Mouse (Mus musculus): ENCODE measurements around the gene Sphk1.

Sphk1 gene

DNA sequence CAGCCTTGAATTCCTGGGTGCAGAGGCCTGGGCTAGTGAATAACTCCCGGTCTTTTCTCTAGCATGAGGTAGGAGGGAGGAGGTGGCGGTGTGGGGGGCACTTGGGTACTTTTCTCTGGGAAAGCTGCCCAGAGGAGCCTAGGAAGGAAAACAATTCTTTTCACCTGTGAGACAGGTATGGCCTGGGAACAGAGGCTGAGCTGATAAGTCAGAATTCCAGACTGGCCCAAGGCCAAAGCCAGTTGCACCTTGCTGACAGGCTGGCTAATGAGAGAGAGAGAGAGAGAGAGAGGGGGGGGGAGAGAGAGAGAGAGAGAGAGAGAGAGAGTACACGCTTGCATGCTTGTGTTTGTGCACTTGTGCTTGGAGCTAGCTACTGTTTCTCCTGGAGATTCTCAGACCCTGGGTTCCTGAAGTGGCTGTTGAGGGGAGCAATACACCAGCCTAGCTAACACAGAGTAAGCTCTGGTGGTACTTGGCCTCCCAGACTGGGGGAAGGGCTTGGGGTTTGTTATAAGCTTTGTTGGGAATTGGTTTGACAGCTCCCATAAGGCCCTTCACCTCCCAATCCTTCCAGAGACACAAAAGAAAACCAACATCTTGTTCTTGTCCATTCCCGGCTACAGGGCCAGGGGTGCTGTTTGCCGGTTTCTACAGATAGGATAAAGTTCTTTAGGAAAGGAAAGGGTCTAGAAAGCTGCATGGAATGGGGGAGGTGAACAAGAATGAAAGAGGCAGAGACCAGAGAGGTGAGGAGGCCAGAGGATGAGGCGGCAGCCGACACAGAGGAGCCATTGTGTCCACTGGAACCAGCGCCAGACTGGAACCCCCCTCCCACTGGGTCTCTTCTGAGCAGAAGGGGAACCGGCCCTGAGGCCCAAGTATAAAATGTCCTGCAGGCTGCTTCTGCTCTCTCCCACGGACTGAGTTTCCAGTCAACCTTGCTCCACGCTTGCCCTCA, at the start of gene Sphk1:
Gene Sphk1, plus strand, starts transcription at position 739 of the 961 bp plus-strand sequence.
- in situ Hi-C loops (cut with MboI, MseI): loop anchor here (5.0 kb wide), 1 partner anchor 38 kb away; the partner anchor contains the start of gene Prpsap1

DNA sequence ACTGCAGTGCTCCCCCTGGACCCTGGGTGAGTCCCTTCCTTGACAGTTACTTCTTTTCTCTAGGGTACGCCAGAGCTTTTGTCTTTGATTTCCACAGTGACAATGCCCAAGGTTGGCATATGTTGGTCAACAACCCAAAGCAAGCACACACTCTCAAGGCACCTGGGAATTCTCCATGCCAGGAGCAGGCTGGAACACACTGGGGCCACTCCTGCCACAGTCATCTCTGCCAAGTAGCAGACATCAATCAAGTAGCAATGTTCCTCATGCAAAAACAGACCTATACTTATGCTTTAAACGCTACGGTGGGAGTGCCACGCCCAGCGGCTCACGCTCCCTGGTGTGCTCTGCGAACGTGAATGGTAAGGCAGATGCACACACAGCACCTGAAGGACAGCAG, 49.8 kb upstream of the Sphk1 start:
- in situ Hi-C loops (cut with MboI, MseI): no loop called here

DNA sequence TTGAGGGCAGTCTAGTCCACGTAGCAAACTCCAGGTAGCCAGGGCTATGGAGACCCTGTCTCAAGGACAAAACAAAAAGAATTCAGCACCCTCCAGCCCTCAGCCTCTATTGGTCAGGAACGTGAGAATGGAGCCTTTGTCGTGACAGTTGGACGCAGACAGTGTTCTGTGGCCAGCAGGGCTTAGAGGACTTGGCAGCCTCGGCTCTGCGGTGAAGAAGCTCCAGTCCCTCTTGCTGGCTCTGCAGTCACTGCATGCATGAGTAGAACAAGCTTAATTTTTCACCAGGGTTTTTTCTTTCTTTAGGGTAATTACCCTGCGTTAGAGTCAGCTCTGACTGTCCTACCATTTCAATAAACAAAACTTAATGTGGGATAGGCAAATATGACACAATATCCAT, 48.9 kb upstream of the Sphk1 start:
- in situ Hi-C loops (cut with MboI, MseI): no loop called here

DNA sequence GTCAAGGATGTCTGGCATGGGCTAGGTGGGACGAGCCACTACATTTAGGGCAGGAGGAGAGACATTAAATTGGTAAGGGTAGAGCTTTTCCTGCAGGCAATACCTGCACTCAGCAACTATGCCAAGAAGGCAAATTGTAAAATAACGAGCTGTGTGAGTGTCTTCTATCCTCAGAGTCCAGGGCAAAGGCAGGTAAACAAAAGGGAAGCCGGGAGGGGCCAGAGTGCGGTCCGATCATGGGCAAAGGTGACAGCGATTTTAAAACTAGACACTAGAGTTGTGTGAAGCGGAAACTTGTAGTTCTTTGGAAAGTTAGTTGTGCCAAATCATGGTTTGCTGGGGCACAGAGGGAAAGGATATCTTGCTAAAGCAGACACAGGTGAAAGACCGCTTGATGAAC, 46.5 kb upstream of the Sphk1 start:
- in situ Hi-C loops (cut with MboI, MseI): no loop called here

- in situ Hi-C loops (cut with MboI, MseI): no loop called here
Measured at GRCm38 (mm10) chr11:116488207-116488606, 42.5 kb upstream of the Sphk1 start.

GRCm38 (mm10) chr11:116488693-116489375, 41.9 kb upstream of the Sphk1 start:
- in situ Hi-C loops (cut with MboI, MseI): no loop called here

DNA sequence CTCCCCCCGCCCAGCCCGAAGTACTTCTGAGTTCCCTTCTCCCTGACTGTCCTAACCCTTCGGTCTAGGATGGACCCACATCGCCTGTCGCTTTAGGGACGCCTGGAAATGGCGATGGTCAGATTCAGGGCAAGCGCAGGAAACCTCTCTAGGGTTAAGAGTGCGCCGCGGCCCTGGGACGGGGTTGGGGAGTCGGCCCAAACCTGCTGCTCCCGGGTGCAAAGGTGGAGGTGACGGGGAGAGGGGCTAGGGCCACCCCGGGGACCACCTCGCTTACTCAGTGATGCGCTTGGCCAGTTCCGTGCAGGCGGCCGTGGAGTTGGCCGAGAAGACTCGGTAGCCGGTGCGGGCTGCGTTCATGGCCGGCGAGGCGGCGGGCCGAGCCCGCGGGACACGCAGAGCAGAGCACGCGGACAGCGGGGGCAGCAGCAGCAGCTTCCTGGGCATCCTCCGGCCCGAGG, 40.9 kb upstream of the Sphk1 start:
- in situ Hi-C loops (cut with MboI, MseI): loop anchor here (5.0 kb wide), 1 partner anchor 42 kb away; the partner anchor contains the start of gene Sphk1

DNA sequence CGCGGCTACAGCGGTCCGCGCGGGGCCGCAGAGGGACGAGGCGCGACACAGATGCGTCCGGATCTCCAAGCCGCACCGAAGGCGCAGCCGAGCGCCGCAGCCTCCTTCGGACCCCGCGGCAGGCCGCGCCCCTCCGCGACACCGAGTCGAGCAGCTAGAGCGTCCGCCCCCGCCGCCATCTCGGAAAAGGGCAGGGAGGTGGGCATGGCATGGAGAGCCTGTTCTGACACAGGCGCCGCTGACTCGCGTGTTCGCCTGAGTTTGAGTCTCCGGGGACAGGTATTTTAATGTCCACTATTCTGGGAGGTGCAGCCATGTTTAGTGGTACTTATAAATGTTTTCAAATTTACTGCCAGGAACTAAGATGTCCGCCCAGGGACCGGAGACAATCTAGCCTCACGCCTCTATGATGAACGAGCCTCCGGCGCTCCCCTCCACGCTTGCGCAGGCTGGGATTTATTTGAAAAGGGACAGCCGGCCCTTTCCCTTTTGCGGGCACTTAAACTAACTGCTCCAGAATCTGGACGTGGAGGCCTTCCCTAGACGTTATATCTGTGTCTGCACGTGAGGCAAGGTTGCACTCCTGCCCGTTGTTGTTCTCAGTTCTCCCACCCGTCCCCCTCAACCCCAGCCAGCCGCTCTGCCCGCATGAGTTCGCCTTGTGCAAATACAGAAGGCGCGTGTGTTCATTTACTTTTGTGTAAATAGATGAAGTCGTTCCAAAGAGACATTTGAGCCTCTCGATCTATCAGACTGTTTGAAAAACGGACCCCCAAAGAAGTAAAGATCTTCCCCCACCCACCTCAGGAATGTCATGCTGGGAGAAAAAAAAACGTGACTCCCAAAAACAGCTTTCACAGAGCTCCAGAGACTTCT, 40.3 kb upstream of the Sphk1 start:
- in situ Hi-C loops (cut with MboI, MseI): loop anchor here (5.0 kb wide), 1 partner anchor 42 kb away; the partner anchor contains the start of gene Sphk1

DNA sequence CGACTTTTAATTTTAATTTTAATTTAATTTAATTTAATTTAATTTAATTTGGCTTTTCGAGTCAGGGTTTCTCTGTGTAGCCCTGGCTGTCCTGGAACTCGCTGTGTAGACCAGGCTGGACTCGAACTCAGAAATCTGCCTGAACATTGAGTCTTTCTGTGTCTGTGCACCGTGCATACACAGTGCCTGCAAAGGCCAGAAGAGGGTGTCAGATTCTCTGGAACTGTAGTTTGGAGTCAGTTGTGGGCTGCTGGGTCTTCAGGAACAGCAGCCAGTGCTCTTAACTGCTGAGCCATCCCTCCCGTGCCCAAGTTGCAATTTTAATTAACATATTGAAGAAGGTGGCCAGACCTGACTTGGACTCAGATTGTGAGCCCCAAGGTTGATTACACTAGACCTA, 39.4 kb upstream of the Sphk1 start:
- in situ Hi-C loops (cut with MboI, MseI): loop anchor here (5.0 kb wide), 1 partner anchor 41 kb away; the partner anchor contains the start of gene Sphk1

DNA sequence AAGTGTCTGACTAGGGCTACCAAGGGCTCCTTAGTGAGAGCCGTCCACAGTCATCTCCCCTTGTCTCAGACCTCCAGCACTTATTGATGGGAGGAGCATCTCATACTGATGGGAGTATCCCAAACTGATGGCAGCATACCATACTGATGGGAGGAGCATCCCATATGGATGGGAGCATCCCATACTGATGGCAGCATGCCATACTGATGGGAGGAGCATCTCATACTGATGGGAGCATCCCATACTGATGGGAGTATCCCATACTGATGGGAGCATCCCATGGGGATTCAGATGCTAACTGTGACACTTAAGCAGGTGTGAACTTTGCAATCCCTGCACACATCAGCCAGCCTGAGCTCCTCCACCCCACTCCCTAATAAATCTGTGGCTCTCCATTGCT, 38.2 kb upstream of the Sphk1 start:
- in situ Hi-C loops (cut with MboI, MseI): loop anchor here (5.0 kb wide), 1 partner anchor 40 kb away; the partner anchor contains the start of gene Sphk1

GRCm38 (mm10) chr11:116493191-116493590, 37.5 kb upstream of the Sphk1 start:
- in situ Hi-C loops (cut with MboI, MseI): loop anchor here (5.0 kb wide), 1 partner anchor 39 kb away; the partner anchor contains the start of gene Sphk1

DNA sequence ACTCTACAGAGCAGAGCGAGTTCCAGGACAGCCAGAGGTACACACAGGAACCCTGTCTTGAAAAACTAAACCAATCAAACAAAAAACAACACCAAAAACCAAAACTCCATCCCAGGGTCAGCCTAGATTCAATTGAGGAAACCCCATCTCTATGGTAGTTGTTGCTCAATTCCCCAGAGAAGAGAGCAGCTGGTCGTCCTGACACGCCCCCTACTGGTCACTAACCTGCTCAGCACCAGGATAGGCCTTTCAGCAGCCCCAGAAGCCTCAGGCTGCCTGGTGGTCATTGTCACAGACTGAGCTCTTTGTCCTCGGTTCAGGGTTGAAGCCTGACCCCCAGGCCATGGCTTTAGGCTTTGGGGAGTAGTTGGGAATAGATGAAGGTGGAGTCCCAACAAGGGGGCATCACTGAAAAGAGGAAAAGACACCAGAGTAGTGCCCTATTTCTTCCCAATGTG, 36.9 kb upstream of the Sphk1 start, which contains the start of gene Prpsap1:
Gene Prpsap1, minus strand, starts transcription at position 408 of the 458 bp plus-strand sequence.
- in situ Hi-C loops (cut with MboI, MseI): loop anchor here (5.0 kb wide), 1 partner anchor 38 kb away; the partner anchor contains the start of gene Sphk1

DNA sequence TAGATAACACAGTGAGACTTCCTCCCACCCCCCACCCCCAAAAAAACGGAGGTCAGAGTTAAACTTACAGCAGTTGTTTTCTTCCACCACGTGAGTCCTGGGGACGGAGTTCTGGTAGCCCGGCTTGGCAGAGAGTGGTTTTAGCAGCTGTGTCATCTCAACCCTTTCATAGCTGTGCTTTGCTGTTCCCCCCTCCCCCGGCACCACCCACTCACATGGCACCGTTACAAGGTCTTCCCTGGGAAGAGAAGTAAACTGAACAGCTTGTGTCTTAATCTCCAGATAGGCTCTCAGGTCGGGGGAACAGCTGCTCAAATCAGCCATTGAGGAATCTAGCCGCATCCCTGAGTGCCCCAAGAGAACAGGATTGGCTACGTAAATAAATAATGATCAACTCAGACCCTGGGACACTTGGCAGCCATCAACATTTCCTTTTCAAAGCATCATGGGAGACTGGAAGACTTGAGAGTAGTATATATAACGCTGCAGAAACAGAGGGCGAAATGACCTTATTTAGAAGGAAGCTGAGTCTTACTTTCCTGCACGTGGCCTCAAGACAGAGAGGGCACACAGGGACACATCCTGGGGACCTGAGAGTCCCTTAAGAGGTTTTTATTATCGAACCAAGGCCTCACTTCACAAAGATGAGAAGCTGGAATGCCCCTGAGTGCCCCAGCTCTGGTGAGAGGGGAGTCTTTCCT, 36.1 kb upstream of the Sphk1 start:
- in situ Hi-C loops (cut with MboI, MseI): loop anchor here (5.0 kb wide), 1 partner anchor 38 kb away; the partner anchor contains the start of gene Sphk1

DNA sequence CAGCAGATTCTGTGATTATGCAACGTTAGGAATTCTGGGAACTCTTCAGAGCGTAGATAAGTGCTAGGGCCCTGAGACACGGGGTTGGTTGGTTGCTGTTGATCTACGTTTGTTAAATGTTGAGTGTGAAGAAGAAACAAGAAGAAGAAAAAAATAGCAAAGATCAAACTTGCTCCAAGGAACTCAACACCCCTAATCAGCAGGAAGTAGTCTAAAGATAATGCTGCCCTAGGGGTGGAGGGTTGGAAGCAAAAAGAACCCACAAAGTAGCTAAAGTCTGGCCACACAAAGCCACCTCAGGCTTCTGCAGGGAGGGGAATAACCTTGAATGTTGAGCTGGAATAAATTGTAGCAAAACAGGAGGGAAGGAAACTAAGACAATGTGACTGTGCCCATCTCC, 33.4 kb upstream of the Sphk1 start:
- in situ Hi-C loops (cut with MboI, MseI): no loop called here

DNA sequence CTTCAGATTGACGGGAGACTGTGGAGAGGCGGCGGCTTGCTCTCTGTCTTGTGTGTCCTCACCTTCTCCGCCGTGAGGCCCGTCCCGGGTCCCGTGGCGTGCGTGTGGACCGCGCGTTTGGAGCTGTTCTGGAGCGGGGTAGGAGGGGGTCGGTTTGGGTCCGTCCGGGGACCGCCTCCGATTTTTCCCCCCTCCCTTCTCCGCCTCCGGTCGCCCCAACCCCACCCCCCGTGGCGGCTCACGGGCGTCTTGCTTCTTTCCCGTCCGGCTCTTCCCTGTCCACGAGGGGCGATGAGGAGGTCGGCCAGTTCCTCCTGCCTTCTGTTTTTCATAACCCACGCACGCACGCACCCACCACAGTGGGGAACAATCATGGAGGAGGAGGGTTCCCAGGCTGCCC, 32.1 kb upstream of the Sphk1 start:
- in situ Hi-C loops (cut with MboI, MseI): no loop called here

GRCm38 (mm10) chr11:116499018-116499417, 31.7 kb upstream of the Sphk1 start:
- in situ Hi-C loops (cut with MboI, MseI): no loop called here

DNA sequence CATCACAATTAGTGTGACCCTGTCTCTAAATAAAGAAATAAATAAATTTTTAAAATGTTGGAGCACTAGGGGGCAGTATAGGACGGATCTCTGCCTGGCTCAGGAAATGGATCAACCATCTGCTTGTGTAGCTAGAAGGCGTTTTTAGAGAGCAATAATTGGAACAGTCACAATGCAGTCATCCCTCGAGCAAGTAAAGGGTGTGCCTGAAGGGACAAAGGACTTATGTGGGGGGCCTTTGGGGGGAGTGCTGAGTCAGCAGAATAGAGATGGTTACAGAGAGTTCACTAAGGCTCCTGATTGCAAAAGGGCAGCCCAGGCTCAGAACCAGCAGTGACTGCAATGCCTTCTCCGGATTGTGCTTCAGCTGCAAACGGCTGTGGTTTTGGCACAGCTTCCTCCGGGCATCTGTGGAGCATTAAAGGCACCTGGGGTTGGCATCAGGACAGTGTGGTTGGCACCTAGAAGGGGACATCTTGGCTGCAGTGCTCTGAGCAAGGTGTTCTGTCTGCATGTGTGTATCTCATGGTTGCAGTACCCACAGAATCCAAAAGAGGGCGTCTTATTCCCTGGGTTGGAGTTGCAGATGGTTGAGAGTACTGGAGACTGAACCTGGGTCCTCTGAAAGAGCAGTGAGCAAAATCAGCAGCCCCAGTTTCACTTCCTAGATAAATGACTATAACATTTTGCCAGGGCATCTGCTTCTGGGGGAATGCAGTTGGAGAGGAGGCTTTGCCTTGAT, 29.5 kb upstream of the Sphk1 start:
- in situ Hi-C loops (cut with MboI, MseI): no loop called here

DNA sequence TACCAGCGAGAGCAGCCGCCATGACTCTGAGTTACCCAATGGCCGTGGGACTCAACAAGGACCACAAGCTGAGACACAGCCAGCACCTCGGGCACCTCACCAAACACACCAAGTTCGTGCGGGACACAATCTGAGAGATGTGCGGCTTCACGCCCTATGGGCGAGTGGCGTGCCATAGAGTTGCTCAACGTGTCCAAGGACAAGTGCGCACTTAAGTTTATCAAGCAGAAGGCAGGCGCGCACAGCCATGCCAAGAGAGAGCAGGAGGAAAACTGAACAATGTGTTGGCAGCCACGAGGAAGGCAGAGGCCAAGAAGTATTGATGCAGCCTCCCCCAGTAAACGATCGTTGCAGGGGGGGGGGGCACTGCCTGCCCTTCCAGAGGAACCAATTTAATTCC, 26.2 kb upstream of the Sphk1 start:
- in situ Hi-C loops (cut with MboI, MseI): no loop called here

GRCm38 (mm10) chr11:116505573-116505972, 25.2 kb upstream of the Sphk1 start:
- in situ Hi-C loops (cut with MboI, MseI): no loop called here
